Mouse (Mus musculus): Measurements from ENCODE around the gene Tespa1. TPM values are rescaled to one million over a fixed set of nuclear protein-coding genes. Genes with fewer than 3 reads are reported as not detected.
"Not testable (repeated sequence)": the region's sequence is repeated elsewhere in the genome, so short reads cannot be mapped to it uniquely, and the experiment has no call there.

Tespa1 gene
- polyA plus RNA-seq, 1 experiment from 2014 or later: 2.1 TPM

DNA sequence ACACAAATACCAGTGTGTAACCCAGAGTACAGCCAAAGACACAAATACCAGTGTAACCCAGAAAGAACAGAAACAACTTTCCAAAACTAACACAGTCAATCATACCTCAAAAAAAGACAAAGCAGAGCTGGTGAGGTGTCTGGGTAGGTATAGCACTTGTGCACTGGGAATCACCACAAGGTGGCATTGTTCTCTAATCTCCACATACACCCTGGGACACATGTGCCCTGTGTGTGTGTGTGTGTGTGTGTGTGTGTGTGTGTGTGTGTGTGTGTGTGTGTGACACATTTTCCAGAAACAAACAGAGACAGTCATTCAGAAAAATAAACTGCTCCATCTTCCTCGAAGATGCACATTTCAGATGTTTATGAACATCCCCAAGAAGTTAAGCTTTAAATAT lies 9.1 kb upstream of the Tespa1 start:
- H3K4me3 ChIP-seq (replicated peaks): no peak overlapping the region
- no peaks in the 10 kb centered on the region for H3K36me3 ChIP-seq
- H3K4me2 ChIP-seq: no peak overlapping the region
- H3K9me3 ChIP-seq (replicated peaks): no peaks in the 10 kb centered on the region
- no peak overlapping the region for H3K9ac ChIP-seq
- no peak overlapping the region for H3K27ac ChIP-seq
- ATAC-seq (ENCODE audit: low read depth) (peak; percentile 57; the same call in 1 of the 2 replicates), DNase-seq (no peak)
- H3K4me1 ChIP-seq (replicated peaks): no peaks in the 10 kb centered on the region
- 23% methylated on average over 1 of the region's 1 CpGs for WGBS (ENCODE audit: insufficient replicate concordance)
- H3K27me3 ChIP-seq: no peaks in the 10 kb centered on the region

DNA sequence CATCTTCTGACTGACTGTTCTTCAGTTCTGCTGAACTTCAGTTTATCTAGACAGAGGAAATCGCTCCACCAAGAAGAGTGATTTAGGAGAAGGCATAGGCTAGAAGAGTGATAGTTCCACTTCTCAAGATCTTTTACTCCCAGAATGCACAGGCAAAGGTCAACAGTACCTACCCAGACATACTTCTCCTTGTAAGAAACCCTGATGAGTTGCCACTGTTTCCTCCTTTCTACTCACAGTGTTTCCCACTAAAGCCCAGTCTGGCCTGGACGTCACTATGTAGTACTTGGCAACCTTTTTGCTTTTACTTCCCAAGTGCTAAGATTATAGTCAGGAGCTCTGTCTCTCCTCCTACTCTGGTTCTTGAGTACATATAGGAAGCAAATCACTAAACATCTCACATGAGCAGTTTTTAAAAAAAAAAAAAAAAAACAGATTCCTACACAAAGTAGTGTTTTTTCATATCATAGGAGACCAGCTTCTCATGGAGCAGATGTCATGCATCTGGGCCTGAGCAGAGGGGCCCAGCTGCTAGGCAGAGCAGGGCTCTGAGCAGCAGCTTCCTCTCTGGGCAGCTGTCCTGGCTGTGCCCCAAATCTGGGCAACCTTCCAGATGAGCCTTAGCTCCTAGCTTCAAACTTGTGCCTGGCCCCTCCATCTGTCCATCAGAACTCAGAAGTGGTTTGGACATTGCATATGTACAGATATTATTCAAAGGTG lies 8.4 kb upstream of the Tespa1 start:
- Histone ChIP-seq H3K27me3 (no peaks in the 10 kb centered on the region), H3K4me1 (replicated peaks) (no peaks in the 10 kb centered on the region), H3K9ac (no peak overlapping the region), H3K9me3 (replicated peaks) (no peaks in the 10 kb centered on the region), H3K27ac (no peak overlapping the region), H3K4me2 (no peak overlapping the region), H3K36me3 (no peaks in the 10 kb centered on the region), H3K4me3 (replicated peaks) (no peak overlapping the region)
- no peak for ATAC-seq (ENCODE audit: low read depth)
- 30% methylated on average over 2 of the region's 2 CpGs for WGBS (ENCODE audit: insufficient replicate concordance)
- DNase-seq: no peak

DNA sequence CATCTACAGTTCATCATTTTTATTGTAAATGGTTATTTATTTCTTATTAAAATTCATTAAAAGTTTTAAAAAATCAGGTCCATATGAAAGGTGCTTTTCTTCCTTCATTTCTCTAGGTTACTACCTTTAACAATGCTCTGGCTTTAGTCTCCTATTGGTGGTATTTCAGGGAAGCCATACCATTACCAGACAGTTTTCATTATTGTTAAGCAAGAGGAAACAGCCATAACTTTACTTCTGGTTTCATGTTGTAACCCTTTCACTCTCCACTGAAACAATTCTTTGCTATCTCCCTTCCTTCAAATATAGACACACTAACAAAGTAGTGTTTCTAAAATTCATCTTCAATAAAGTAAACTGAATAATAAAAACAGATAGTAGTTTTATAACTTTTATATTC lies 6.8 kb upstream of the Tespa1 start:
- no peaks in the 10 kb centered on the region for H3K36me3 ChIP-seq
- H3K9me3 ChIP-seq (replicated peaks): no peaks in the 10 kb centered on the region
- H3K4me1 ChIP-seq (replicated peaks): no peaks in the 10 kb centered on the region
- H3K27ac ChIP-seq: no peak overlapping the region
- H3K27me3 ChIP-seq: no peaks in the 10 kb centered on the region
- H3K4me3 ChIP-seq (replicated peaks): no peak overlapping the region
- no peak overlapping the region for H3K9ac ChIP-seq
- no peak for ATAC-seq (ENCODE audit: low read depth)
- no peak overlapping the region for H3K4me2 ChIP-seq
- DNase-seq: no peak

- no peaks in the 10 kb centered on the region for H3K9me3 ChIP-seq (replicated peaks)
Measured at GRCm38 (mm10) chr10:130318720-130319119, 4.0 kb upstream of the Tespa1 start.

DNA sequence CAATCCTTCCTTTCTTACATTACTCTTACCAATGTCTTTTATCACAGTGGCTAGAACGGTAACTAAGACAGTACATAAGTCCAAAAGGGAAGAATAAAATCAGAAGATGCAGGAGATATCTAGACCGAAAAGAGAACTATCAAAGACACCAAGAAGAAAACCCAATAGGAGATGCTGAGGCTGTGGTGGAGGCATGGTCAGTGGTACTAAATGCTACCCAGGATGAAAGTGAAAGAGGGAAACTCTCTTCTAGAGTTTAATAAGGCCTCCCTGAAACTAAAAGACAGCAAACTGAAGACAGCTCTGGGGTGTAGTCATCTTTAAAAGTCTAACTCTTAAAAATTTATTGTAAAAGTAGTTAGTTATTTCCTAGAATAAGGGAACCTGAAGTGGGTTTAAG lies 2.0 kb upstream of the Tespa1 start:
- no peaks in the 10 kb centered on the region for H3K27me3 ChIP-seq
- H3K9ac ChIP-seq: no peak overlapping the region
- H3K27ac ChIP-seq: no peak overlapping the region
- H3K4me3 ChIP-seq (replicated peaks): no peak overlapping the region
- DNase-seq: no peak
- H3K4me1 ChIP-seq (replicated peaks): no peaks in the 10 kb centered on the region
- ATAC-seq (ENCODE audit: low read depth): no peak
- 56% methylated on average over 2 of the region's 2 CpGs for whole genome bisulfite sequencing (ENCODE audit: insufficient replicate concordance)
- H3K36me3 ChIP-seq: no peaks in the 10 kb centered on the region
- H3K4me2 ChIP-seq: no peak overlapping the region
- H3K9me3 ChIP-seq (replicated peaks): no peaks in the 10 kb centered on the region

More at GRCm38 (mm10) chr10:130318720-130319119, 4.0 kb upstream of the Tespa1 start:
- Histone ChIP-seq H3K27ac (no peak overlapping the region), H3K9ac (no peak overlapping the region), H3K36me3 (no peaks in the 10 kb centered on the region), H3K4me1 (replicated peaks) (no peaks in the 10 kb centered on the region), H3K4me3 (replicated peaks) (no peak overlapping the region), H3K27me3 (no peaks in the 10 kb centered on the region), H3K4me2 (no peak overlapping the region)
- 17% methylated on average over 4 of the region's 4 CpGs for WGBS (ENCODE audit: insufficient replicate concordance)
- ATAC-seq (ENCODE audit: low read depth) (no peak), DNase-seq (no peak)

GRCm38 (mm10) chr10:130322062-130322461 lies 608 bp upstream of the Tespa1 start:
- no peaks in the 10 kb centered on the region for H3K4me1 ChIP-seq (replicated peaks)
- H3K9ac ChIP-seq: no peak overlapping the region
- DNase-seq: no peak
- no peaks in the 10 kb centered on the region for H3K9me3 ChIP-seq (replicated peaks)
- no peaks in the 10 kb centered on the region for H3K36me3 ChIP-seq
- ATAC-seq (ENCODE audit: low read depth): no peak
- no peaks in the 10 kb centered on the region for H3K27me3 ChIP-seq
- H3K27ac ChIP-seq: no peak overlapping the region
- no peak overlapping the region for H3K4me3 ChIP-seq (replicated peaks)
- no peak overlapping the region for H3K4me2 ChIP-seq

DNA sequence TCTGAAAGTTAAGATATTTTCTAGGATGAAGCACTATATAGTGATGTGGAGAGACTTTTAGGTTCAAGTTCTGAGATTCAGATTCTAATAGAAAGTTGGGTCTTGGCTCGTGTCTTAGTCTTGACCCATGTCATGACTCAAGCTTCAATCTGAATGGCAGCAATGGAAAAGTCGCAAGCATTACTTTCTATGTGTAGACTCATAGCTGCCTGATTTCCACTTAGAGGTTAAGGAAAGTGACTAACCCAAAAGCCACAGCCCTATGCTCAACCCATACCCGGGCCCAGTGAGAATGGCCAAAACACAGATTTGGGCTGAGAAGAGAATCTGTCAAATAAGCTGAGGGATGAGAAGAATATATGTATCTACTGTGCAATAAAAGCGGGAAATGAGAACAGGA lies 1.6 kb downstream of the Tespa1 start:
- Histone ChIP-seq H3K9me3 (replicated peaks) (no peaks in the 10 kb centered on the region), H3K9ac (no peak overlapping the region), H3K4me2 (no peak overlapping the region), H3K4me3 (replicated peaks) (no peak overlapping the region), H3K4me1 (replicated peaks) (no peaks in the 10 kb centered on the region), H3K27me3 (no peaks in the 10 kb centered on the region), H3K36me3 (no peaks in the 10 kb centered on the region), H3K27ac (no peak overlapping the region)
- no peak for DNase-seq
- no peak for ATAC-seq (ENCODE audit: low read depth)
- WGBS (ENCODE audit: insufficient replicate concordance): 56% methylated on average over 4 of the region's 4 CpGs

GRCm38 (mm10) chr10:130330711-130331110 lies 8.0 kb downstream of the Tespa1 start:
- Histone ChIP-seq H3K9me3 (replicated peaks) (no peaks in the 10 kb centered on the region), H3K9ac (no peak overlapping the region), H3K36me3 (no peaks in the 10 kb centered on the region), H3K4me1 (replicated peaks) (no peaks in the 10 kb centered on the region), H3K27me3 (no peaks in the 10 kb centered on the region), H3K4me3 (replicated peaks) (no peak overlapping the region), H3K27ac (no peak overlapping the region), H3K4me2 (no peak overlapping the region)
- 75% methylated on average over 1 of the region's 1 CpGs for WGBS (ENCODE audit: insufficient replicate concordance)
- DNase-seq: no peak
- ATAC-seq (ENCODE audit: low read depth): no peak

- no peak for ATAC-seq (ENCODE audit: low read depth)
- H3K4me1 ChIP-seq (replicated peaks): no peaks in the 10 kb centered on the region
- WGBS (ENCODE audit: insufficient replicate concordance): 13% methylated on average over 1 of the region's 1 CpGs
Measured at GRCm38 (mm10) chr10:130336385-130336784, 13.7 kb downstream of the Tespa1 start.

DNA sequence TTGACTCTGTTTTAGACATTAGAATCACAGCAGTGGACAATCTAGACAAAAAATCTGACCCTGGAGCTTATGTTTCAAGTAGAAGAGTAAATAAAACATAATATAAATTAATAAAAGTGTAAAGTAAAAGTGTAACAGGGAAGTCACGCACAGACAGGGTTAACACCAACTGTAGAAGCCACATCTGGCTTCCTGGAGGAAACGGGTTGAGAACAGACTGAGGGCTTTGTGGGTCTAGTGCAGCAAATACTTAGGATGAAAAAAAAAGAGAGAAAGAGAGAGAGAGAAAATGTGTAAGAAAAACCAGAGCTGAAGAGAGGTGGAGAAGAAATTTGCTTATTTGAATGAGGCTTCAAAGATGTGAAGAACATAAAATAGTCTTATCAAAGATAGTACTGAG lies 14.9 kb downstream of the Tespa1 start:
- H3K27me3 ChIP-seq: no peaks in the 10 kb centered on the region
- WGBS (ENCODE audit: insufficient replicate concordance): 31% methylated on average over 2 of the region's 2 CpGs
- no peaks in the 10 kb centered on the region for H3K4me1 ChIP-seq (replicated peaks)
- no peak for DNase-seq
- H3K9ac ChIP-seq: no peak overlapping the region
- no peak overlapping the region for H3K4me2 ChIP-seq
- H3K4me3 ChIP-seq (replicated peaks): no peak overlapping the region
- no peak for ATAC-seq (ENCODE audit: low read depth)
- no peak overlapping the region for H3K27ac ChIP-seq
- no peaks in the 10 kb centered on the region for H3K36me3 ChIP-seq
- no peaks in the 10 kb centered on the region for H3K9me3 ChIP-seq (replicated peaks)

More at GRCm38 (mm10) chr10:130336385-130336784, 13.7 kb downstream of the Tespa1 start:
- Histone ChIP-seq H3K27me3 (no peaks in the 10 kb centered on the region), H3K27ac (no peak overlapping the region), H3K9ac (no peak overlapping the region), H3K9me3 (replicated peaks) (no peaks in the 10 kb centered on the region), H3K4me2 (no peak overlapping the region), H3K36me3 (no peaks in the 10 kb centered on the region), H3K4me3 (replicated peaks) (no peak overlapping the region)
- DNase-seq: no peak

- H3K9me3 ChIP-seq (replicated peaks); H3K27ac ChIP-seq; H3K4me3 ChIP-seq (replicated peaks); H3K4me2 ChIP-seq; DNase-seq; H3K4me1 ChIP-seq (replicated peaks); H3K27me3 ChIP-seq; H3K36me3 ChIP-seq; H3K9ac ChIP-seq; ATAC-seq (ENCODE audit: low read depth): not testable (repeated sequence)
- 69% methylated on average over 4 of the region's 4 CpGs for WGBS (ENCODE audit: insufficient replicate concordance)
Measured at GRCm38 (mm10) chr10:130340050-130340449, 17.4 kb downstream of the Tespa1 start.

GRCm38 (mm10) chr10:130344056-130344455 lies 21.4 kb downstream of the Tespa1 start:
- H3K4me2 ChIP-seq: no peak overlapping the region
- no peaks in the 10 kb centered on the region for H3K9me3 ChIP-seq (replicated peaks)
- no peak overlapping the region for H3K9ac ChIP-seq
- ATAC-seq (ENCODE audit: low read depth) (no peak), DNase-seq (no peak)
- no peak overlapping the region for H3K27ac ChIP-seq
- no peaks in the 10 kb centered on the region for H3K27me3 ChIP-seq
- no peaks in the 10 kb centered on the region for H3K36me3 ChIP-seq
- 61% methylated on average over 1 of the region's 1 CpGs for WGBS (ENCODE audit: insufficient replicate concordance)
- no peak overlapping the region for H3K4me3 ChIP-seq (replicated peaks)
- H3K4me1 ChIP-seq (replicated peaks): no peaks in the 10 kb centered on the region

Measured in liver, embryonic 13.5 days (tissue).